Mouse (Mus musculus) CH12.LX (cell line): Measurements from ENCODE around the gene Mindy3. TPM values are rescaled to one million over a fixed set of nuclear protein-coding genes. Genes with fewer than 3 reads are reported as not detected.

Experiments used
- DNase-seq: peaks from one replicate; pipeline ENCODE4 v3.0.0-alpha.2; 2013; ENCODE audit errors: extremely low read depth
- H3K27ac ChIP-seq: 2 replicates; pipeline ENCODE4 v1.5.1; 2012; ENCODE audit warnings: low read depth, mild to moderate bottlenecking, control low read depth, moderate library complexity; ENCODE audit not compliant: insufficient read depth
- H3K27me3 ChIP-seq: replicated peaks from 2 replicates; pipeline ENCODE3; 2012; ENCODE audit warnings: inconsistent platforms
- H3K36me3 ChIP-seq, 2 experiments: replicated peaks in 1 of 2; 2 replicates each; pipeline versions ENCODE3 to v1.6.1; 2012; ENCODE audit warnings: inconsistent platforms in 1 of 2, low read length in 1 of 2, mild to moderate bottlenecking in 1 of 2, mixed read lengths in 1 of 2, moderate library complexity in 1 of 2; ENCODE audit not compliant: control insufficient read depth in 1 of 2, insufficient read depth in 1 of 2
- H3K4me1 ChIP-seq, 2 experiments: 2 replicates each; pipeline ENCODE4 v1.6.1; 2012; ENCODE audit warnings: inconsistent platforms in 1 of 2, moderate library complexity in 1 of 2; ENCODE audit not compliant: insufficient read depth in 2 of 2, control insufficient read depth in 1 of 2
- H3K4me2 ChIP-seq: 2 replicates; pipeline ENCODE4 v1.6.1; 2012; ENCODE audit warnings: low read depth, mild to moderate bottlenecking, control low read depth; ENCODE audit not compliant: poor library complexity, insufficient read depth, severe bottlenecking
- H3K4me3 ChIP-seq, 3 experiments: fragments of 150-350 bp in 1 of 3; sonication (generic) in 1 of 3; replicated peaks in 1 of 3; 2 replicates each; pipeline versions ENCODE3 to v1.5.1; 2011 to 2012; ENCODE audit warnings: low read depth in 2 of 3, low read length in 2 of 3, mild to moderate bottlenecking in 2 of 3, moderate library complexity in 2 of 3, control low read depth in 1 of 3, improper control_type of control experiment in 1 of 3, inconsistent platforms in 1 of 3, mixed read lengths in 1 of 3; ENCODE audit not compliant: poor library complexity in 1 of 3
- H3K79me2 ChIP-seq: replicated peaks from 2 replicates; pipeline ENCODE4 v1.6.1; 2012; ENCODE audit warnings: mild to moderate bottlenecking, moderate library complexity; ENCODE audit not compliant: control insufficient read depth, poor library complexity, insufficient read depth, severe bottlenecking; ENCODE audit errors: extremely low read depth
- H3K9ac ChIP-seq: 2 replicates; pipeline ENCODE4 v1.6.1; 2012; ENCODE audit warnings: low read depth, mild to moderate bottlenecking, control low read depth, moderate library complexity; ENCODE audit not compliant: insufficient read depth
- H3K9me3 ChIP-seq: replicated peaks from 2 replicates; pipeline ENCODE3; 2012; ENCODE audit warnings: low read length, inconsistent platforms, mixed read lengths
- BHLHE40 ChIP-seq: IDR thresholded peaks from 2 replicates; pipeline ENCODE4 v1.6.1; 2011; ENCODE audit warnings: mild to moderate bottlenecking, low read depth, low read length, improper control_type of control experiment
- CHD2 ChIP-seq: IDR thresholded peaks from 2 replicates; pipeline ENCODE4 v1.6.1; 2011; ENCODE audit warnings: low read length, improper control_type of control experiment
- EP300 ChIP-seq: IDR thresholded peaks from 2 replicates; pipeline ENCODE4 v1.6.1; 2011; ENCODE audit warnings: low read length, improper control_type of control experiment
- GABPA ChIP-seq: IDR thresholded peaks from 2 replicates; pipeline ENCODE4 v1.6.1; 2012; ENCODE audit warnings: low read depth, low read length, improper control_type of control experiment, inconsistent platforms; ENCODE audit not compliant: insufficient replicate concordance
- MAX ChIP-seq: IDR thresholded peaks from 2 replicates; pipeline ENCODE4 v1.6.1; 2011; ENCODE audit warnings: low read length, improper control_type of control experiment
- MAZ ChIP-seq: IDR thresholded peaks from 2 replicates; pipeline ENCODE4 v1.6.1; 2012; ENCODE audit warnings: low read depth, mild to moderate bottlenecking, inconsistent platforms, low read length, improper control_type of control experiment, moderate library complexity
- MEF2A ChIP-seq: IDR thresholded peaks from 2 replicates; pipeline ENCODE4 v1.6.1; 2014; ENCODE audit warnings: low read depth, mild to moderate bottlenecking, inconsistent platforms, low read length, improper control_type of control experiment, borderline replicate concordance
- MXI1 ChIP-seq: IDR thresholded peaks from 2 replicates; pipeline ENCODE4 v1.6.1; 2011; ENCODE audit warnings: mild to moderate bottlenecking, low read depth, low read length, improper control_type of control experiment
- NELFE ChIP-seq: IDR thresholded peaks from 2 replicates; pipeline ENCODE4 v1.6.1; 2011; ENCODE audit warnings: low read depth, low read length, improper control_type of control experiment
- PAX5 ChIP-seq: IDR thresholded peaks from 2 replicates; pipeline ENCODE4 v1.6.1; 2012; ENCODE audit warnings: low read length, inconsistent platforms, mixed read lengths
- RAD21 ChIP-seq: IDR thresholded peaks from 2 replicates; pipeline ENCODE4 v1.6.1; 2011; ENCODE audit warnings: low read depth, mild to moderate bottlenecking, low read length, improper control_type of control experiment, moderate library complexity
- SIN3A ChIP-seq: IDR thresholded peaks from 2 replicates; pipeline ENCODE4 v1.6.1; 2012; ENCODE audit warnings: low read length, improper control_type of control experiment, inconsistent platforms
- TBP ChIP-seq: conservative IDR thresholded peaks from 2 replicates; pipeline ENCODE4 v1.6.1; 2011; ENCODE audit warnings: low read depth, low read length, improper control_type of control experiment
- UBTF ChIP-seq: IDR thresholded peaks from 2 replicates; pipeline ENCODE4 v1.6.1; 2012; ENCODE audit warnings: low read depth, mild to moderate bottlenecking, inconsistent platforms, low read length, improper control_type of control experiment, moderate library complexity
- USF1 ChIP-seq: IDR thresholded peaks from 2 replicates; pipeline ENCODE4 v1.6.1; 2014; ENCODE audit warnings: low read depth, mild to moderate bottlenecking, inconsistent platforms, low read length, improper control_type of control experiment
- dilution Hi-C: fragments of 300-500 bp; cut with MboI; formaldehyde crosslinking; loops from 2 replicates; pipeline ENCODE4 v1.14.3; 2020; ENCODE audit warnings: low sequenced_read_pairs; ENCODE audit not compliant: extremely low pct_unique_long_range_greater_than_20kb, extremely low pct_ligation_motif_present
- in situ Hi-C: fragments of 300-500 bp; cut with MboI; formaldehyde crosslinking; loops from 3 replicates; pipeline ENCODE4 v1.14.3; 2019; ENCODE audit warnings: low sequenced_read_pairs, low pct_ligation_motif_present, low pct_unique_long_range_greater_than_20kb, mixed read lengths
- polyA plus RNA-seq: library from polyadenylated mRNA; unstranded; fragments of >175 nt; gene quantifications from 2 replicates; pipeline ENCODE4 v1.2.1, GENCODE M21; 2012; ENCODE audit warnings: low read depth; ENCODE audit not compliant: insufficient read length
- total RNA-seq, 2 experiments: library from RNA; depleted of rRNA; stranded (reverse); fragments of 300-350 nt in 1 of 2; fragments of >200 nt in 1 of 2; gene quantifications; 2 replicates each; pipeline ENCODE4 v1.2.3; 2012 to 2014

Mindy3 gene
- total and polyA plus RNA-seq, 3 experiments = 20.7 to 43.7 (median 33.8) TPM

- peaks cover 5 to 55% of the 10 kb centered on the region in 2 experiments for H3K36me3 ChIP-seq
- no peak overlapping the region for H3K9ac ChIP-seq
- no peak overlapping the region for H3K4me3 ChIP-seq
- peaks cover 0 to 5% of the 10 kb centered on the region in 2 experiments; a peak in 2 of 4 replicates for H3K4me1 ChIP-seq
- no peaks in the 10 kb centered on the region for H3K9me3 ChIP-seq
- H3K27me3 ChIP-seq = no peaks in the 10 kb centered on the region
- in situ Hi-C loops = no loop called here
- H3K4me2 ChIP-seq = no peak overlapping the region
- no peak overlapping the region for H3K27ac ChIP-seq
- dilution Hi-C loops = no loop called here
- no peaks in the 10 kb centered on the region for H3K79me2 ChIP-seq
- no peak for DNase-seq
- TF ChIP-seq MAZ = no peak
- no peak for TF ChIP-seq RAD21
- no peak for TF ChIP-seq GABPA
- no peak for TF ChIP-seq MAX
- TF ChIP-seq UBTF = no peak
Measured at GRCm38 (mm10) chr2:12380233-12380632, 39.0 kb downstream of the Mindy3 start.

GRCm38 (mm10) chr2:12378591-12378990 lies 40.7 kb downstream of the Mindy3 start:
- TF ChIP-seq MXI1 (no peak), NELFE (no peak), MEF2A (no peak)
- no peak overlapping the region for H3K27ac ChIP-seq
- dilution Hi-C loops = no loop called here

GRCm38 (mm10) chr2:12377024-12377423 lies 42.2 kb downstream of the Mindy3 start:
- H3K9ac ChIP-seq = no peak overlapping the region
- H3K79me2 ChIP-seq = no peaks in the 10 kb centered on the region
- no peak for DNase-seq
- no peaks in the 10 kb centered on the region for H3K4me1 ChIP-seq
- H3K36me3 ChIP-seq = peaks cover 5 to 46% of the 10 kb centered on the region in 2 experiments
- TF ChIP-seq EP300 (no peak), CHD2 (no peak), BHLHE40 (no peak), RAD21 (no peak), PAX5 (no peak), TBP (no peak), NELFE (no peak), USF1 (no peak), SIN3A (no peak)
- in situ Hi-C loops = no loop called here
- no peak overlapping the region for H3K4me3 ChIP-seq
- dilution Hi-C loops = no loop called here
- no peak overlapping the region for H3K4me2 ChIP-seq
- H3K9me3 ChIP-seq = no peaks in the 10 kb centered on the region
- no peak overlapping the region for H3K27ac ChIP-seq
- H3K27me3 ChIP-seq = no peaks in the 10 kb centered on the region

More at GRCm38 (mm10) chr2:12378591-12378990, 40.7 kb downstream of the Mindy3 start:
- Histone ChIP-seq H3K4me1 (peaks cover 0 to 5% of the 10 kb centered on the region in 2 experiments; a peak in 2 of 4 replicates), H3K9ac (no peak overlapping the region), H3K79me2 (no peaks in the 10 kb centered on the region), H3K36me3 (peaks cover 5 to 52% of the 10 kb centered on the region in 2 experiments), H3K4me2 (no peak overlapping the region), H3K4me3 (no peak overlapping the region), H3K9me3 (no peaks in the 10 kb centered on the region), H3K27me3 (no peaks in the 10 kb centered on the region)
- DNase-seq = no peak
- in situ Hi-C loops = no loop called here
